Mouse (Mus musculus): ENCODE results near the gene Gls2.
A peak's percentile ranks its signal among the peaks of the same experiment; 100 is the strongest.
"Not testable (repeated sequence)": the region's sequence is repeated elsewhere in the genome, so short reads cannot be mapped to it uniquely, and the experiment has no call there.

The Gls2 gene

DNA sequence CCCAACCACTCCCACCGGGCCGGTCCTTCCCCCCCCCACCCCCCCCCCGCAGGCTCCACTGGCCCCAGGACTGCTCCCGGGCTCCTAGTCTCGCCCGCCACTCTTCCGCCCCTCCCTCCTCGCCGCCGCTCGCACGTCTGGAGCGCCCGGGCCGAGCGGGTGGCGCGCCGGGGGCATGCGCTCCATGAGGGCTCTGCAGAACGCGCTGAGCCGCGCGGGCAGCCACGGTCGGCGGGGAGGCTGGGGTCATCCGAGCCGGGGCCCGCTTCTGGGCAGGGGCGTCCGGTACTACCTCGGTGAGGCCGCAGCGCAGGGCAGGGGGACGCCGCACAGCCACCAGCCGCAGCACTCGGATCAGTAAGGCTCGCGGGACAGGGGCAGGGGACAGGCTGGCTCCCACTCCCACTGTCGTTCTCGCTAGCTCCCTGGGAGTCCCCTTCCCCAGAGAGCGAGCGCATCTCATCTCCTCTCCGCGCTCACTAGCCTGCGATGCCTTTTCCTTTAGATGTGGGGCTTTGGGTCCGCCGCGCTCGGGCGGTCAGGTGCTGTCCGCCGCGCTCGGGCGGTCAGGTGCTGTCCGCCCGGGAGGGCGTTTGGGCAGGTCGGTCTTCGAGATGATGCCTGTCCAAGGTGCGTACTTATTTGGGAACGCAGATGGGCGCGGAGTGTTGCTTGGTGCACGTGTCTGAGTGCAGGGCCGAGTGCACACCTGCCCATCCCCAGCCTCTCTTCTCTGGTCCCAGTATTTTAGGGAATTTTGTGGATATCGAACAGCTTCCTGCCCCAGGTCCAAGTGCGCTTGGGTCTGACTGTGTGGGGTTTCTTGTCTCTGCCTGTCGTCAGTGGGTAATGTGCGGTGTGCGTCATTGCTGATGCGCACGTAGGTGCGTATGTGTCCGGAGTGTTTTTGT lies 549 bp downstream of the Gls2 start:
- DNase-seq (ENCODE audit: low spot score in 2 of 2) = peak in 1 of 2 experiments; percentile 46

DNA sequence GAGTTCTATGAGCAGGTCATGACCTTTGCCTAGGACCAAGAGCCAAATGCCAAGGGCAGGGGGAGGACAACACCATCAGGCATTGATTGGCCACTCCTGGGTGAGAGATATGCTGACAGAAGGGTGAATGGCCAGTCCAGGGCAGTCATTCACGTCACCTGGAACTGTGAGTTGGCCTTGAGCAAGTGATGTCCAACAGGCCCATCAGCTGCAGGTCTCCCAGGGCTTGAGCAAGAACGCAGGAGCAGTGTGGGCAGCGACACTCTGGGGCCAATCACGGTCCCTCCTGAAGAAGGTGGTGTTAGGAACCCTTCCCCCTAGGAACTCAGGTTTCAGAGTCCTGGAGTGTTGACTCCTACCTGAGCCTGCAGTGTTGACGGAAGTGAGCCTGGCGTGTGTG lies 7.6 kb downstream of the Gls2 start:
- DNase-seq (ENCODE audit: low spot score in 2 of 2) = no peak

DNA sequence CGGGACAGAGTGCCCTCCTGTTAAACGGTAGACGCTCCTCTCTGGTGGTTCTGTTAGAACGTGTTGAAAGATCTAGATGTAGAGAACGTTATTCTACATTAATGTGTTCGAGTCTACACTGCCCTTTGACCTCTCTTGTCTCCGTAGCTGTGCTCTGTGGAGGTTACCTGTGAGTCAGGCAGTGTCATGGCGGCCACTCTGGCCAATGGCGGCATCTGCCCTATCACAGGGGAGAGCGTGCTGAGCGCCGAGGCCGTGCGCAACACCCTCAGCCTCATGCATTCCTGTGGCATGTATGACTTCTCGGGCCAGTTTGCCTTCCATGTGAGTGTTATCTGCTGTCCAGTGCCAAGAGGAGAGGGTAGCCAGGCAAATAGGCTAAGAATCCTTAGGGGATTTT lies 10.7 kb downstream of the Gls2 start:
- no peak for DNase-seq (ENCODE audit: low spot score in 2 of 2)

DNA sequence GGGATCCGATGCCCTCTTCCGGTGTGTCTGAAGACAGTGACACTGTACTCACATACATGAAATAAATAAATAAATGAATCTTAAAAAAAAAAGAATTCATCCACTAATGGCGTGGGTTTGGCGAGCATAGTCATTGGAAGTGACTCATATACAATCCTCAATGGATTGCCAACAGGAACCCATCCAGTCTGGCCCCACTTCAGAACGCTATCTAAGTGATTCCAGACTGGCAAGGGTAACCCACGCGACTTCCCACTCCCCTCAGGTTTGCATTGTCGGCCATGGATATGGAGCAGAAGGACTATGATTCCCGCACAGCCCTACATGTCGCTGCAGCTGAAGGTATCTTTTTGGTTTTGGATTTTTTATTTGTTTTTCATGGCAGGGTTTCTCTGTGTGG lies 14.1 kb downstream of the Gls2 start:
- DNase-seq (ENCODE audit: low spot score in 2 of 2) = no peak

DNA sequence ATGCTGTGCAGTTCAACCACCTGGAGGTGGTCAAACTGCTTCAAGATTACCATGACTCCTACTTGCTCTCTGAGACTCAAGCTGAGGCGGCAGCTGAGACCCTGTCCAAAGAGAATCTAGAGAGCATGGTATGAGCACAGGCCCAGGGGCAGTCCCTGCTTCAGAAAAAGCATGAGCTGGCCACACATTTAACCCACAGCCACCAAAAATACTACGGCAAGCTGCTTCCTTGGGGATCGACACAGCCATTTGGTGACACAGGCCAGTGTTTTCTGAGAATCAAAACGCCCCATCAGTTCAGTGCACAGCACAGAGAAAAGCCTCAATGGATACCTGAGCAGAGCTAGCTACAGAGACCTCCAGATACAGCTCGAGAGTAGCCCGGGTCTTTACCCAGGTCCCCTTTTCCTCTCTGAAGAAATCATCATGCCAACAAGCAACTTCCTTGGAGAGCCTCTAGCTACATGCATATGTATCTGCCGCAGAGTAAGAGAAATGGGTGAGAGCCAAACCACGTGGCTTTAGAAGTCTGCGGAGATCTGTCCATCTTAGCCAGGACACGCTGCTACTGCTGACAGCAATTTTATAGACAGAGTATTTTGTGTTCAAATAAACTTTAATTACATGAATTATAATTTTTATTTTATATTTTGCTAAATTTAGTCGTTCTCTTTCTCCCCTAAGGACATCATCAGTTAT lies 15.2 kb downstream of the Gls2 start:
- no peak for DNase-seq (ENCODE audit: low spot score in 2 of 2)

DNA sequence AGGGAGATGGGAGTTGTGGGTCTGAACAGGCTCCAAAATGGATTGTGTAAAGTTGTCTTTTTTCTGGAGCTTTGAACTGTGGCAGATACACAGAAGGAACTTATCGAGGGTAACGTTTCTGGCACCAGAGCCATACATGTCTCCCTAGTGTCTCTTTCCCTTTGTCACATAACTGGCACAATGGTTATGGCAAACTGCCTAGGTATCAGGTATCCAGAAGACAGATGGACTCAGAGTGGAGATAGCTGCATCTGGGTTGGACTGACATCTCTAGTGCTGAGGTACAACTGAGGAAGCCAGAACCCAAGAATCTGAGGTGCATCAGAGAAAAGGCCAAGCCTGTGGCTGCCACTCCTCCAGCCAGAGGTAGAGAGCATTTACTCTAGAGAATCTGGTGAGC lies 15.9 kb downstream of the Gls2 start:
- no peak for DNase-seq (ENCODE audit: low spot score in 2 of 2)

DNA sequence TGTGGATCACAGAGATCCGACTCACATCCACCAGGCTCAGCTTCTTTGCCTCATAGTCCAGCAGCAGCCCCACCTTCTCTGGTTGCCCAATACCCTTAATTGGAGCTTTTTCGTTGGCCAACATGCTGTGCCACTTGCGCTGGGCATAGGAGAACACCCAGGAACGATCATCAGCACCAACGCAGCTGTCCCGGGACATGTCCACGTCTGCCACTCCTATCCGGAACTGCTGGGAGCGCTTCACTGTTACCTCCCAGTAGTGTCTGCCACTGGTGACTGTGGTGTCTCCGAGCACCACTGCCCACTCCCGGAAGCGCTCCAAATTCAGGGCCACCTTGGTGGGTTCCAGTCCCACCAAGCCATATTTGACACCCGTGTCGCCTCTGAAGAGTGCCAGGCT lies 16.7 kb downstream of the Gls2 start:
- no peak for DNase-seq (ENCODE audit: low spot score in 2 of 2)

DNA sequence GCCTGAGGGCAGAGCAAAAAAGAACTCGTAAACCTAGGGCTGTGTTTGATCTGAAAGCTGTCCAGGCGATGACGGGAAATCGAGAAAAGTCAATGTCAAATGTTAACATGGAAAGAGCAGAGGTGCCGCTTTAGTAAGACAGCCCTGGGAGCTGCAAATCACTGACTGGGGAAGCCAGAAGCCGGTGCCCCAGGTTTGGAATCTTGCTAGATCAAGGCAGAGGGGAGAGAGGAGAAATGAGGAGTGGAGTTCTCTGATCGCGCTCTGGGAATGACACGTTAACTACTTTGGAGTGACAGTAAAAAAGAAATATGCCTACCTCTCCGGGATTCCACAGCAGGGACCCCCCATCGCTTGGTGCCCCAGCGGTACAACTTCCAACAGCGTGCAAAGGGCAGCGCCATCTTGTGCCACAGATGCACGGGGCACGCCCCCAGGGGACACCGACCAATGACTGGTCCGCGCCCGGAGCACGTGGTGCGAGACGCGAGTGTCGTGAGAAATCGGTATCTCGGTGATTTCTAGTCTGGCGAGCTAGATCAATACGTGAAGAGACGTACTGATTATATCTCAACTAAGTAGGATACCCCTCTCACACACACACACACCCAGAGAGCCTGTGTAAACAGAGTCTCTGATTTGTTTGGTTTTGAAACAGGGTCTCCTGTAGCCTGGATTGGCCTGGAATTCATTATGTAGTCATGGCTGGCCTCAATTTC lies 17.3 kb downstream of the Gls2 start, which contains the start of gene Spryd4:
Gene Spryd4 (minus strand): TSS at position 418 of the 719 bp plus-strand sequence.
- peak; percentile 79 to 86 for DNase-seq (ENCODE audit: low spot score in 2 of 2)

DNA sequence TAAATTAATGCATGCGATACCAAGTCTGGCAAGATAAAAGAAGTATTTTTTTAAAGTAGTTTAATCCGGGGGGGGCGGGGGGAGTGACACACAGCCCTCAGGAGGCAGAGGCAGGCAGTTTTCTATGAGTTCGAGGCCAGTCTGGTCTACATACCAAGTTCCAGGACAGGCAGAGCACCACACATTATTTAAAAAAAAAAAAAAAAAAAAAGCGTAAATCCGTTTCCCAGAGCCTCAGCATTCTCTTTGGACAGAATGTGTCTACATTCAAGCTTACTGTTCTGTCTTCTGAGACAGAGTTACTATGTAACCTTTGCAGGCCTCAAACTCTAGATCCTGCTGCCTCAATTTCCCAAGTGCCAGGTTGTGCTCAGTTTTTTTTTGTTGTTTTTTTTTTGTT lies 17.9 kb downstream of the Gls2 start:
- no peak for DNase-seq (ENCODE audit: low spot score in 2 of 2)

DNA sequence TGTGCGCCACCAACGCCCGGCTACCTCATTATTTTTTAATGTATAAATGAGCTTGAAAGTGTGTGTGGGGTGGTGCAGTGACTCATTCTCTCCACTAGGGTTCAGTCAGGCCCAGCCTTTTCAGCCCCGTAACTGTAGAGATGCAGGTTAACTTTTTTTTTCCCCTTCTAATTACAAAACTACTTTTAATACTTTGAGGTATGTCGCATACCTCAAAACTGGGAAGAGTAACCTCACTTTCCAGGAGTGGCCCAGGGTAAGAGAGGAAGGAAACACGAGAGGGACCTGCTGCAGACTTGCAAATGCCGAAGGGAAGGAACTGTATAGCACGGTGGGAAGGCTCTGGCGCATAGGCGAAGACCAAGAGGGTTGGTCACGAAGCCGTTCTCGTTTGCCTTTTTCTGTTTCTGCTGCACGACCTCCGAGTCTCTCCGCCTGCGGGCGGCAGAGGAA lies 18.6 kb downstream of the Gls2 start:
- peak; percentile 64 to 75 for DNase-seq (ENCODE audit: low spot score in 2 of 2)

DNA sequence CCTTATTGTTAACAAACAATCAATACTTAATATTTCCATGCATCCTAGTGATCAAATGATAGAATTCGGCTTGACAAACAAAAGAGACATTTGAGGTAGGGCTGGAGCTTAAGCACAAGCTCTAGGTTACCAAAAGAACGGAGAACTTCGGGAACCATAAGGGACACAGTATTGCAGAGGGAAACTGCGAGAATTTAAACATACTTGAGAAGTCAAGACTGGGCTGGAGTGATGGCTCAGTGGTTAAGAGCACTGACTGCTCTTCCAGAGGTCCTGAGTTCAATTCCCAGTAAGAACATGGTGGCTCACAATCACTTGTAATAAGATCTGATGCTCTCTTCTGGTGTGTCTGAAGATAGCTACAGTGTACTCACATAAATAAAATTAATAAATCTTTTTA lies 19.9 kb downstream of the Gls2 start:
- DNase-seq (ENCODE audit: low spot score in 2 of 2) = not testable (repeated sequence)

DNA sequence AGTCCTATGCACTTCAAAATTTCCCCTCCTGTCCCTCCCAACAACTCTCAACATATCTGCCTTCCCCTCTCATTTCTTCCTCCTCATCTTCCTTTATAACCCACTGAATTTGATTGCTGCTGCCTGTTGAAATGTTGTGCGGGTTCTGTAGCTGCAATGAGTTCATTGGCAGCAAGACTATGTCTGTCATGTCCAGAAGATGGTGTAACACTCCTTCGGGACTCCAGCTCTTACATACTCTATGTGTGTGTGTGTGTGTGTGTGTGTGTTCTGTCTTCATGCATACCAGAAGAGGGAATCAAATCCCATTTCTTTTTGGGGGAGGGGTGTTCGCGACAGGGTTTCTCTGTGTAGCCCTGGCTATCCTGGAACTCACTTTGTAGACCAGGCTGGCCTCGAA lies 20.7 kb downstream of the Gls2 start:
- no peak for DNase-seq (ENCODE audit: low spot score in 2 of 2)

DNA sequence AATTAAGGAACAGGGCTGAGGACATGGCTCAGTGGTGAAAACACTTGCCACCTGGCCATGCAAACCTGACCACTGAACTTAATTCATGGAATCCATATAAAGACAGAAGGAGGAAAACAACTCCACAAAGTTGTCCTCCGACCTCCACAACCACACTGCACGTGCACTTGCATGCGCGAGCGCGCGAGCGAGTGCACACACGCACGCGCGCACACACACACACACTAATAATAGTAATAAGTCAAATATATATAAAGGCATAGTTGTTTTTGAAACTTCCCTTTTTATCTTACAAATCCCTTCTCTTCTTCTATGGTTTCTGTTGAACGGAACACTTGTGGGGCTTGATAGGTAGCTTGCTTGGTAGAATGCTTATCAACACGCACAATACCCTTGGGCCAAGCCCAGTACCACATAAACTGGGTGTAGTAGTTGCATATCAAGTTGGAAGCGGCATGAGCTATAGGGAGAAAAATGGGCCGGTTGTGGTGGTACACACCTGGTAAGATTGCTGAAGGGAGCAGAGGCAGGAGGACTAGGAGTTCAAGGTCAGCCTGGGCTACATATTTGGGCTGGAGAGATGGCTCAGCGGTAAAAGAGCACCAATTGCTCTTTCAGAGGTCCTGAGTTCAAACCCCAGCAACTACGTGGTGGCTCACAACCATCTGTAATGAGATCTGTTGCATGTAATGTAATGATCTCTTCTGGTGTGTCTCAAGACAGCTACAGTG lies 24.3 kb downstream of the Gls2 start:
- no peak for DNase-seq (ENCODE audit: low spot score in 2 of 2)

DNA sequence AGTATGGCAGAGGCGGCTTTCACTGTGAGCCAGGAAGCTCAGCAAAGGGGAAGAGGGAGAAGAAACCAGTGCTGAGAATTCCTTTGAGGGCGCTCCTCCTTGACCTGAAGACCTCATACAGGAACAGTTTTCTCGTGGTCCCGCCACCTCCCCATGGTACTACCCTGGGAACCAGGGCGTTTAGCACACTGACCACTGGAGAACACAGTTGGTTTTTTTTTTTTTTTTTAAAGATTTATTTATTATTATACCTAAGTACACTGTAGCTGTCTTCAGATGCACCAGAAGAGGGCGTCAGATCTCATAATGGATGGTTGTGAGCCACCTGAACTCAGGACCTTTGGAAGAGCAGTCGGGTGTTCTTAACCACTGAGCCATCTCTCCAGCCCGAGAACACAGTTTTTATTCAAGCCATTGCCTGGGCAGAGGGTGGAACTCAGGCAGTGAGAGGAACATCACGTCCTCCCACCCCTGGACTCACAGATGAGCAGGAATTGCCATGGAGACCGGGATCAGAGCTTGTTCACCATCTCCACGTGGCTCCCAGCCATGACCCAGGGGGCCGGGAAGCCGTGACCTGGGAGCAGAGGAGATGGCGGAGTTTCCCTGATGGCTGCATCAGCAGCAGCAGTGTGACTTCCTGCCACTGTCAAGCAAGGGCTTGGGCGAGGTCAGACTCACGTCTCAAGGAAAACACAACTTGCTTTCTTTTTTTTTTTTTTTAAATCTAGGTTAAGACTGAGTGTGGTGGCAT lies 27.5 kb downstream of the Gls2 start:
- no peak for DNase-seq (ENCODE audit: low spot score in 2 of 2)

DNA sequence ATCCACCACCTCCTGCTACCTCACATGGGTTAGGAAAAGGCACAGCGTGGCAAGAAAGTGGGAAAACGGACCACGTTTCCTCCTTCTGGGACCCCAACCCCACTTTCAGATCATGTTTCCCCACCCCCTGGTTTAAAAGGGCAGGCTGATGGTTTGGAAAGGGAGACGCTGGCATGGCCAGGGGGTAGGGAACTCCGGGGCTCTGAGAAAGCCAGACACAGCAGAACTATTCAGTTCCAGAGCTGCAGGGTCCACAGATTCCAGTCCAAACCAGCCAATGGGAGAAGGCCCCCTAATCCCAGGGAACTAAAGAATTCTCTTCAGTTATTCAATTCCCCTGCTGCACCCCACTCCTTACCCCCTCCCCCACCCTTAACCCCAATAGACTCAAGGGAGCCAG lies 30.8 kb downstream of the Gls2 start:
- DNase-seq (ENCODE audit: low spot score in 2 of 2) = no peak

DNA sequence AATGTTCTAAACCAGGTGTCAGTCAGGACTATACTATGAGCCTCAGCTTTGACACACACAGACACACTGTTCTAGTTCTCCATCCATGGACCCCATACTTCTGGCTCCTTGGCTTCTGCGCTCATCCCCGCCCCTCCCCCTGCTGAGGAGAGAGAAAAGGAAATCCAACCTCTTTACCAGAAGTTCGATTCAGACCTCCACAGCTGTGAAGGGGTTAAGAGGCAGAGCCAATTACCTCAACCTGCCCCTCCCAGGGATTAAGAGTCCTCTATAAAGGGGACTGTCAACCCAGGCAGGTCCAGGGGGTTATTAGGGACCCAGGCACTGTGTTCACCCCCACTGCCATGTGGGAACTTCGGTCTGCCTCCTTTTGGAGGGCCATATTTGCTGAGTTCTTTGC lies 31.3 kb downstream of the Gls2 start, which contains the start of gene Mip:
Gene Mip (plus strand): TSS at position 301 of the 400 bp plus-strand sequence.
- no peak for DNase-seq (ENCODE audit: low spot score in 2 of 2)

DNA sequence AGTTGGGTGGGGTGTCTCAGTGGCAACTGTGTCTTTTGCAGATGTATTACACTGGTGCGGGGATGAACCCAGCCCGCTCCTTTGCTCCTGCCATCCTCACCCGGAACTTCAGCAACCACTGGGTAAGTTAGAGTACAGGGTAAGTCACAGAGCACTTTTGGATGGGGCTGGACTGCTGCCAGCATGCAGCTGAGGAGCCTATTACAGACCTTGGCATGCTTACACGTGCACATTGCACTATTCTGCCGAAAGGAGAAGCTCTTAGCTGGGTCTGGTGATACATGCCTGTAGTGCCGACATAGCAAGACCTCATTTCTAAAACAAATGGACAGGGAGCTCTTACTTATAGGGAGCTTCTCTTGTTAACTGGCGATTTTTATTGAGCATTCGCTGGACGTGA lies 33.3 kb downstream of the Gls2 start:
- DNase-seq (ENCODE audit: low spot score in 2 of 2) = no peak

DNA sequence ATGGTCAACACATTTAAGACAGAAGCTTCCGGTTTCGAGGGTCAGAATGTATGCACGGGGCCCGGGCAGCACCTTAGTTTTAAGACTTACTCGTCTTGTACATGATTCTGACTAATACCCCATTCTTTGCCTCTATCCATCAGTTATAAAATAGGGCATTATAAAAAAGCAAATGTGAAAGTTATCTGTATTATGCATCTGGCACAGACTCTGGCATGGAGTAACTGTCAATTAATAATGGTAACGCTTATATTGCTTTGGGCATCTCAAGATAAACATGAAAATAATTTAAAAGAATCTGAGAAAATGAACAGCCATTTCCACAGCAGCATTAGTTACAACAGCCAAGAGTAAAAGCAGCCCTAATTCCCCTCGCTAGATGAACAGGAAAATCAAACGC lies 33.8 kb downstream of the Gls2 start:
- no peak for DNase-seq (ENCODE audit: low spot score in 2 of 2)

DNA sequence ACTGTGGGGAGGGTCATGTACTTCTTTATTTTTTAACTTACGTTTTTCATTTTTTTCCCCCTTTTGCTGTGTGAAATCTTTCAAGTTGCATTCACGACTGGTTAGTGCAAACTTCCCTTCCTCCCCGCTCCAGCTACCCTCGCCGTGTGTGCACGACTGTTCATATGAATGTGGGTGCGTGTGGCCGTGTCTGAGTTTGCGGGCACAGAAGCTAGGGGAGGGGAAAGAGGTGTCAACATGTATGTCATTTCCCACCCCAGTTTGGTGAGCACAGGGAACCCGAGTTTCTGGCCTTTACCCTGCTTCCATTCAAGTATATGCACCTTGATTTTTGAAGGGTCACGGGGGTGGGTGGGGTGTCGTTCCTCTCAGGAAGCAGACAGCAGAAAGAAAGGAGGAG lies 36.3 kb downstream of the Gls2 start:
- DNase-seq (ENCODE audit: low spot score in 2 of 2) = no peak

DNA sequence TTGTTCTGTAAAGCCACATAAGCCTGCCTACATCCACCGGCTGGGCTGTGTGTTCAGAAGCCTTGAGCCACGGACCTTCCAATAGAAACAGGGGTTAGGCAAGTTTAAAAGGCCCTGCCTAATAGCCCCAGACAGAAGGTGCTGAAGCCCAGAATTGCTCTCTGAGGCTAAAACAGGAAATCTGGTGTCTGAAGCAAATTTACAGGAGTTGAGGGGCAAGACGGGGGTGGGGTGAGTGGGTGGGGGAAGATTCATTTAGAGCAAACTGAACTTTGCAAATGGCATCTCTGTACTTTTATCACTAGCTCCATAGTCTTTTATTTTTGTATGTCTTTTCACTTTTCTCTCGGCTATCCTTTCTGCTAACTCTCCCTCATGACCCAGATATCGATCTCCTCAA lies 36.9 kb downstream of the Gls2 start:
- no peak for DNase-seq (ENCODE audit: low spot score in 2 of 2)

All from thymus, postnatal 10 days (tissue).